Mouse (Mus musculus): ENCODE data around the gene Synj1.

DNA sequence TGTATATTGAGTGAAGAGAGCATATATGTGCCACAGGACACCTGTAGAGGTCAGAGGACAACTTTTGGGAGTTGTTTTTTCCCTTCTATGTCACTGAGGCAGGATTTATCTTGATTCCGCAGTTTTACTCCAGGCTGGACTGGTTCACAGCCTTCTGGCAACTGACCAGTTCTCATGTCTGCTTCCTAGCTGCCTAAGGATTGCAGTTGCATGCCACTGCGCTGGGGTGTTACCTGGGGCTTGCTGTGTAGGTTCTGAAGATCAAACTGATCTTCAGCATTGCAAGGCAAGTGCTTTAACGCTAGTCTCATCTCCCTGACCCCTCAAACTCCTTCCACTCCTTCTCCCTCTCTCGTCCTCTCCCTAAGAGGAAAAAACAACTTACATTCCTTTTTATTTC, 47.9 kb downstream of the Synj1 start:
- TF ChIP-seq CTCF (IDR thresholded peaks at IDR 0.05; ENCODE audit: borderline replicate concordance, insufficient read depth, low read length) (no peak), POLR2A (IDR thresholded peaks at IDR 0.05; ENCODE audit: low read depth, low read length) (no peak)
